Mouse (Mus musculus): ENCODE data around the gene Ubqlnl. TPM values are rescaled to one million over a fixed set of nuclear protein-coding genes. Genes with fewer than 3 reads are reported as not detected.

Gene Ubqlnl
- not detected in 2 replicates for polyA plus RNA-seq (2015; fragmentation: Nextera tagmentation; extraction: Ambion mirVana)

DNA sequence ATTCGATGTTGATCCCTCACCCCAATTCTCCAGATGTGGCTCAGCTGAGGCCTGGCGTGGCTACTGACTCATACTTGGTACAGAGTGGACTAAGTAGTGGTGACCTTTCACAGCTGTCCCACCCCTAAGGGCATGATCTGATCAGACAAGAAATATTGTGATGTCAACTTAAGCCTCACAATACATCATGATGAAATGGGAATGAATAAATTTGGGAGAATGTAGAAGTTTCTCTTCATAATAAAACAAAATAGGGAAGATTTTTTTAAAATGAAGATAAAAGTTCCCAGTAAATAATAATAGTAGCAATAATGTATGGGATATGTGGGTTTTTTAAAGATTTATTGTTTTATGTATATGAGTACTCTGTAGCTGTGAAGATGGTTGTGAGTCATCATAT, at the start of gene Ubqlnl:
Gene Ubqlnl (minus strand): TSS at position 101 of the 400 bp plus-strand sequence.
- H3K27ac ChIP-seq: no peak within 1 kb of the TSS
- no peaks in the 10 kb centered on the region for H3K27me3 ChIP-seq
- H3K4me1 ChIP-seq (replicated peaks): no peaks in the 10 kb centered on the region
- H3K4me2 ChIP-seq (replicated peaks): no peak within 1 kb of the TSS
- H3K9ac ChIP-seq (replicated peaks): no peak within 1 kb of the TSS
- no peaks in the 10 kb centered on the region for H3K36me3 ChIP-seq
- no peak for ATAC-seq
- no peaks in the 10 kb centered on the region for H3K9me3 ChIP-seq
- no peak within 1 kb of the TSS for H3K4me3 ChIP-seq (replicated peaks)
- WGBS: 79% methylated on average over 2 of the region's 2 CpGs

DNA sequence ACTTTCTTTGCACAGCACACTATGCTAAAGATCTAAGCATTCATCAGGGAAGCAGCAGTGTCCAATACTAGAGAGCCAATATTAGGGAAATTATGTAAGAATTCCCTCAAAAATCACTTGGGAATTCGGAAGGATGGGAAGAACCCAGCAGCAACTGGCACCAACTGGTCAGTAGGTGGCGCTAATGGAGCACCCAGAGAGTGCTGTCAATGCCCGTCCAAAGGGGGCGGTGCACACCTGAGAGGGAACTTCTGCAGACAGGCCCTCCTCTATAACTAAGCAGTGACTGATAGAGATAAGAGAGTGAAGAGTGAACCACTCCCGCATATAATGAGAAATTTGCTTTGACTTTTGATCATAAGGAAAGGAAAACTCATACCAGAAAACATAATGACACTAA, 49.5 kb upstream of the Ubqlnl start:
- 9% methylated on average over 5 of the region's 5 CpGs for WGBS
- H3K4me2 ChIP-seq (replicated peaks): no peak overlapping the region
- no peaks in the 10 kb centered on the region for H3K27me3 ChIP-seq
- H3K9ac ChIP-seq (replicated peaks): no peak overlapping the region
- H3K9me3 ChIP-seq: no peaks in the 10 kb centered on the region
- H3K36me3 ChIP-seq: no peaks in the 10 kb centered on the region
- no peak overlapping the region for H3K27ac ChIP-seq
- no peaks in the 10 kb centered on the region for H3K4me1 ChIP-seq (replicated peaks)
- no peak overlapping the region for H3K4me3 ChIP-seq (replicated peaks)
- no peak for ATAC-seq

DNA sequence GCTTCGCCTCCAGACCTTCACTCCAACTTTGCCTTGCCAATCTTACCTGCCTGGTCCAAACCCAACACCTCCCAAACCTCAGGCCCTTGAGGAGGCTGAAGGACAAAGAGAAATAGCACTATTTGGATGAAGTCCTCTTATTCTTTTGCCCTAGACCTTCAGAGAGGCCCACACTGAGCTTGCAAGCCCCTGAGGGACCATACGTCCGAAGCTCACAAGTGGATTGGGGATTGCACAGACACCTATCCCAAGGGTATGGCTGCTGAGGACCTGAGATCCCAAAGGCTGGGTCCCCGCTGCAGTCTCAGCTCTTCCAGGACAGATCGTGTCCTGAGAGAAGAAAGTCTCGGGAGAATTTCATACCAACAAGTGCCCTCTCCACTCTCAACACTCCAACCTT, 45.5 kb upstream of the Ubqlnl start, which contains the start of gene Olfr649:
Gene Olfr649 (minus strand): TSS at position 101 of the 400 bp plus-strand sequence.
- no peak for ATAC-seq
- H3K27ac ChIP-seq: no peak within 1 kb of the TSS
- no peaks in the 10 kb centered on the region for H3K27me3 ChIP-seq
- no peaks in the 10 kb centered on the region for H3K9me3 ChIP-seq
- H3K36me3 ChIP-seq: no peaks in the 10 kb centered on the region
- H3K4me2 ChIP-seq (replicated peaks): no peak within 1 kb of the TSS
- no peaks in the 10 kb centered on the region for H3K4me1 ChIP-seq (replicated peaks)
- H3K9ac ChIP-seq (replicated peaks): no peak within 1 kb of the TSS
- H3K4me3 ChIP-seq (replicated peaks): no peak within 1 kb of the TSS
- WGBS: 87% methylated on average over 6 of the region's 6 CpGs

DNA sequence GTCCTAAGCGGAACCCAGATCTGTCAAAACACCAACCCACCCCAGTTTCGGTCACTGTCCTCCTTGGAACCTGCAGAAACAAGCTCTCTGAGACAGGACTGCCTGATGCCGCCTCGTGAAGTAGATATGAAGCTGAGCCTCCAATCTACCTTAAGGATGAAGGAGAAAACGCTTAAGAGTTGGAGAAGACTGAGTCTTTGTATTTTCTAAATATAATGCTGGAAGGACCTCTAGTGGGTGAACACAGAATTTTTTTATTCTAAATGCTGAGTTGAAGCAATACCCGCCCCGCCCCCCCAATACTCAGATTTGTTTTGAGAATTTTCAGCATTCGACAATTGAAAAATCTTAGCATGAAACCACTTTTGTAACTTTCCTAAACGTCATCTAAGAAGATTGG, 40.9 kb upstream of the Ubqlnl start:
- WGBS: 61% methylated on average over 9 of the region's 9 CpGs
- ATAC-seq: no peak
- H3K27ac ChIP-seq: no peak overlapping the region
- H3K4me1 ChIP-seq (replicated peaks): no peaks in the 10 kb centered on the region
- H3K36me3 ChIP-seq: no peaks in the 10 kb centered on the region
- H3K4me3 ChIP-seq (replicated peaks): no peak overlapping the region
- no peak overlapping the region for H3K4me2 ChIP-seq (replicated peaks)
- no peak overlapping the region for H3K9ac ChIP-seq (replicated peaks)
- H3K27me3 ChIP-seq: no peaks in the 10 kb centered on the region
- no peaks in the 10 kb centered on the region for H3K9me3 ChIP-seq

DNA sequence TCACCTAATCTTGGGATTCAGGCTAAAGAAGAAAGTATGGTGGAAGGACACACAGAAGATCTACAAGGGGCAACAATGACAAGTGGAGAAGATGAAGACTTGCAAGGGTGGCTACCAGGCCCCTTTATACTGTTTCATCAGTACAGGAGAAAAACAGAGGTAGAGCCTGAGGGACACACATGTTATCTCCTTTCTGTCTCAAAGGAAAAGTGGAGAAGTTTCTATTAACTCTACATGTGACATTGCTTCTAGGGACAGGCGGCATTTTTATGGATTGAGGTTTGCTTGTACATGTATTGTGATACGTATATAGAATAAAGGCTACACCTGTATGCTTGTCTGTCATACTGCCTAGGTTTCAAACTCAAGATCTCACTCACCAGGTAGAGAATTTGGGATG, 32.9 kb upstream of the Ubqlnl start, which contains the start of gene Olfr648:
Gene Olfr648 (minus strand): TSS at position 101 of the 400 bp plus-strand sequence.
- Histone ChIP-seq H3K27me3 (no peaks in the 10 kb centered on the region), H3K4me3 (replicated peaks) (no peak within 1 kb of the TSS), H3K27ac (no peak within 1 kb of the TSS), H3K4me2 (replicated peaks) (no peak within 1 kb of the TSS), H3K4me1 (replicated peaks) (no peaks in the 10 kb centered on the region), H3K9me3 (no peaks in the 10 kb centered on the region), H3K9ac (replicated peaks) (no peak within 1 kb of the TSS), H3K36me3 (no peaks in the 10 kb centered on the region)
- WGBS: 96% methylated on average over 2 of the region's 2 CpGs
- ATAC-seq: no peak

DNA sequence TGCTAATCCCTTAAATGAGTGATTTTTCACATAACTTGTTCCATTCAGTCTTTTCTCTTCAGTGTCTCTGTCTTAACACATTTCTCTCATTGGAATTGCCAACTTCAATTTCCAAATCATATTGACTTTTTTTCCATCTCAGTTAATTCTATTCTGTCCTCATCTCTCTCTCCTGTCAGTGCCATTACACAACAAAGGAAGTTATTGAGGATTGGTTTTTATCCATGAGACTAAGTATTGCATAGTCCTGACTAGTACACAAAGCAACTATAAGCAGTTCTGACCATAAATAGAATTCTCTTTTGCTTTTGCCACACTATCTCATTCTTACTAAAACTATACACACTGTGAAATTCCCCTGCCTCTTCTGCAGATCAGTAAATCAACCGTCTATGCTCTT, 28.7 kb upstream of the Ubqlnl start:
- H3K27ac ChIP-seq: no peak overlapping the region
- WGBS: 65% methylated on average over 1 of the region's 1 CpGs
- ATAC-seq: no peak
- no peaks in the 10 kb centered on the region for H3K9me3 ChIP-seq
- H3K4me2 ChIP-seq (replicated peaks): no peak overlapping the region
- no peak overlapping the region for H3K4me3 ChIP-seq (replicated peaks)
- H3K27me3 ChIP-seq: no peaks in the 10 kb centered on the region
- no peaks in the 10 kb centered on the region for H3K36me3 ChIP-seq
- no peak overlapping the region for H3K9ac ChIP-seq (replicated peaks)
- no peaks in the 10 kb centered on the region for H3K4me1 ChIP-seq (replicated peaks)

DNA sequence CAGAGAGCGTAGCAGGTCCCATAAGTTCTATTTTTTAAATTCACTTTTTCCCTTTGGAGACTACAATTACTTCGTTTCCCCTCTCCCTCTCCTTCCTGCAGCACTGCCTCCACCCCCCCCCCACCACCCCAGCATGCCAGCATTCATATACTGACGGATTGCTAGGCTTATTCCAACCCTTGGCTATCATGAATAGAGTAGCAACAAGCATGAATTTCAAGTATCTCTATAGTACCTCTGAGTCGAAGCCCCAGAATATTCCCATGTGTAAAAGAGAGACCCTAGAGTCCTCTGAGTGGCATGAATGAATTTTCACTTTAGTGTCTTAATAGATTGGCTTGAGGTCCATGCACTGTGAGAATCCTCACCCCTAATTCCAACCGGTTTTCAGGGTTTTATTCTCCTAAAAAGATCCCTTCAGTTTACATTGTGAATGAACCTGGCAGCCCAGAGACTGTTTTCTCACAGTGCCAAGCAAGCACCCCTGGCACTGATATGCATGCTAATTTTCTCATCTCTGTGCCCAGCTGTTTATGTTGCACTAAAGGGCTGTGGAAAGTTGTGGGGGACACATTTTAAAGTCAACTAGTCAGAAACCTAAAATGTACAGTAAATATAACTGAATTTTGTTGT, 28.2 kb upstream of the Ubqlnl start:
- ATAC-seq: no peak
- H3K4me2 ChIP-seq (replicated peaks): no peak overlapping the region
- no peaks in the 10 kb centered on the region for H3K36me3 ChIP-seq
- no peak overlapping the region for H3K27ac ChIP-seq
- H3K4me1 ChIP-seq (replicated peaks): no peaks in the 10 kb centered on the region
- 65% methylated on average over 5 of the region's 5 CpGs for WGBS
- no peak overlapping the region for H3K4me3 ChIP-seq (replicated peaks)
- H3K9ac ChIP-seq (replicated peaks): no peak overlapping the region
- no peaks in the 10 kb centered on the region for H3K27me3 ChIP-seq
- H3K9me3 ChIP-seq: no peaks in the 10 kb centered on the region

DNA sequence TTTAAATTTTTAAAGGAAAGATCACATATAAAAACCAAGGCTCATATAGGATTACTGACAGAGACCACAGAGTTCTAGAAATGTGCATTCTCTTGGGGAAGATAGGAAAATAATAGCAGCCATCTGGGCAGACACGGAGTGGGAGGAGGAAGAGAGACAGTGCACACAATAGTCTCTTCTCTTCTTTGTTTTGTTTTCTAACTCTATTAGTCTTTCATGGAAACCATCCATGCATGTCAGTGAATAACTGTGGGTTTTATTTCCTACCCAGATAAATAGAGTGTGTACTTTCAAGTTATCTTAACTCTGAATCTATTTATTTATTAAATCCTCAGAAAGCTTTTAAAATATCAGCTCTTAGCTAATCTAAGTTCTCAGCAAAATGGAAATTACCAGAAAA, 24.7 kb upstream of the Ubqlnl start:
- H3K27ac ChIP-seq: no peak overlapping the region
- 12% methylated on average over 1 of the region's 1 CpGs for WGBS
- H3K4me1 ChIP-seq (replicated peaks): no peaks in the 10 kb centered on the region
- no peak for ATAC-seq
- H3K4me2 ChIP-seq (replicated peaks): no peak overlapping the region
- no peaks in the 10 kb centered on the region for H3K36me3 ChIP-seq
- no peak overlapping the region for H3K4me3 ChIP-seq (replicated peaks)
- H3K9me3 ChIP-seq: no peaks in the 10 kb centered on the region
- no peak overlapping the region for H3K9ac ChIP-seq (replicated peaks)
- H3K27me3 ChIP-seq: no peaks in the 10 kb centered on the region

DNA sequence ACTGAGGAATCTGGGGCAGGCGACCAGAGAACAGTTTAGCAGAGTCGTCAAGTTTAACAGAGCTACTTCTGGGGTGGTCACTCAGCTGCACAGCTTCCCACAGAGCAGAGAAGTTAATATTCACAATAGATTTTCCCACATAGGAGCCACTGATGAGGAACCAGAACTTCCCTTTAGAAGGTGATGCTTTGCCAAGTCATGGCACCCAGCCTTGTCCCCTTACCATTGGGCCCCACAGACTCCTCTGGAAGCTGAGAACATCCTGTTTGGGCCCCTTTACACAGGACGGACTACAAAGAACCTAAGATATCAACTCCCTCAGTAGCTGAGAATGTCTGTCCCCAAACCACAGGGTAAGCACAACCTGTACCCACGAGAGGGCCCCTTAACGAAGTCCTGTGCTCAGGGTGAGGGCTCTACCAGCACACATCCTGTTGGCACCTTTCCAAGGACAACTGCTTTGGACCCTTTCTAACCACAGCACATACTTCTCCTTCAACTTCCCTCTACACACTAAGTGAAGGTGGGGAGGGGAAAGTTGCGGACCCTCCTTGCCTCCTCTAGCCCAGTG, 19.4 kb upstream of the Ubqlnl start:
- Histone ChIP-seq H3K27ac (no peak overlapping the region), H3K36me3 (no peaks in the 10 kb centered on the region)
- no peak for ATAC-seq

DNA sequence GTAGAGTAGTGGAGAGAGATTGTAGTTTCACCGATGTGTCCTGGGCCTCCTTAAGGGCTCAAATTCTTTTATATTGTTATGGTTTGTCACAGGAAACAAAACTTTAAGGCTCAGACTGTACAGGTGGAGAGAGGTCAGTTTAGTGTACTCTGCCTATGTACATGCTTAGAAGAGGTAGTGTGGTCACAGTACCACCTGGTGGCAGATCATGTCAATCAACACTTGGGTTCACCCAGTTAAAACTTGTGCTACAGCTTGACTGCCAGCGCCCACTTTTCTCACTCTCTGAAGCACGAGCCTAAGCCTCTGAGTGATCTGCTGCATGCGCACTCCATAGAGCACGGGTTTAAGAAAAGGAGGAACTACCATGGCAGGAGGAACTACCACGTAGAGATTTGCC, 16.7 kb upstream of the Ubqlnl start:
- Histone ChIP-seq H3K4me1 (replicated peaks) (no peaks in the 10 kb centered on the region), H3K36me3 (no peaks in the 10 kb centered on the region), H3K9me3 (no peaks in the 10 kb centered on the region), H3K4me3 (replicated peaks) (no peak overlapping the region), H3K27me3 (no peaks in the 10 kb centered on the region), H3K9ac (replicated peaks) (no peak overlapping the region), H3K27ac (no peak overlapping the region), H3K4me2 (replicated peaks) (no peak overlapping the region)
- no peak for ATAC-seq
- 89% methylated on average over 6 of the region's 6 CpGs for WGBS

More for the DNA sequence above, 19.4 kb upstream of the Ubqlnl start:
- Histone ChIP-seq H3K9me3 (no peaks in the 10 kb centered on the region), H3K4me3 (replicated peaks) (no peak overlapping the region), H3K4me1 (replicated peaks) (no peaks in the 10 kb centered on the region), H3K4me2 (replicated peaks) (no peak overlapping the region), H3K9ac (replicated peaks) (no peak overlapping the region), H3K27me3 (no peaks in the 10 kb centered on the region)
- WGBS: 86% methylated on average over 6 of the region's 6 CpGs

DNA sequence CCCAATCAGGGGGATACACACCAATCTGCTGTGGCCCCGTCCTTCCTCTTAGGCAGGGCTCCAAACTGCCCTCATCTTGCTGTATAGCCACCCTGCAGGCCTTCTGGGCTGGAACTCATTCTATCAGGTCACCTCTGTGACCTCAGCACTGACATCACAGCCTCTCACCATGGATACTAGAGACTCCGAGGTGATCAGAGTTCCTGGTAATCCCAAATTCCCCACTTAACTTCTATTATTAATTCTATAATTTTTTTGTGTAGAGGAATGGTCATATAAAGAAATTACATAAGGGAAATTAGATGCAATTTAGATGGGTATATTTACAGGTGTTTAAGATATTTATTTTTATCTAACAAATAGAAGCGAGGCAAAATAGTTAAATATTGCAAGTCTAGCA, 7.2 kb downstream of the Ubqlnl start, which contains the start of gene Ubqln3:
Gene Ubqln3 (minus strand): TSS at position 101 of the 400 bp plus-strand sequence.
- no peaks in the 10 kb centered on the region for H3K36me3 ChIP-seq
- no peak for ATAC-seq
- H3K9me3 ChIP-seq: no peaks in the 10 kb centered on the region
- WGBS: 71% methylated on average over 3 of the region's 3 CpGs
- H3K4me2 ChIP-seq (replicated peaks): no peak within 1 kb of the TSS
- H3K4me3 ChIP-seq (replicated peaks): no peak within 1 kb of the TSS
- no peaks in the 10 kb centered on the region for H3K27me3 ChIP-seq
- H3K27ac ChIP-seq: no peak within 1 kb of the TSS
- no peaks in the 10 kb centered on the region for H3K4me1 ChIP-seq (replicated peaks)
- H3K9ac ChIP-seq (replicated peaks): no peak within 1 kb of the TSS

DNA sequence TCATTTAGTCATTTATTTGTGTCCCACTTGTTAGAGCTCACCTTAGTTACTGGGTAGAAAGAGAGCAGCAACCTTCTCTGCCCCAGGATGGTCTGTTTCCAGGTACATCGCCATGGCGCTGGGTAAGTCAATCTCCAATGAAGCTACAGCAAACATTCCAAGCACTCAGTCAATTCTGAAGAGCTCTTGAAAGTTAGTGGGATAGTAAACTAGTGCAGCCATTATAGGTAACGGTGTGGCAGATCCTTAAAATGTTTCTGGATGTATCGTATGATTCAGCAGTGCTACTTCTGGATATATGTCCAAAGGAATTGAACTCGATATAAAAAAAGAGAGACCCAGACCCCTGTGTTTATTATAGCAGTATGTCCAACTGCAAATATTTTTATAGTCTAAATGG, 13.1 kb downstream of the Ubqlnl start, which contains the start of gene Olfr643:
Gene Olfr643 (minus strand): TSS at position 101 of the 400 bp plus-strand sequence.
- Histone ChIP-seq H3K36me3 (no peaks in the 10 kb centered on the region), H3K4me1 (replicated peaks) (no peaks in the 10 kb centered on the region), H3K27me3 (no peaks in the 10 kb centered on the region), H3K4me2 (replicated peaks) (no peak within 1 kb of the TSS), H3K9ac (replicated peaks) (no peak within 1 kb of the TSS), H3K27ac (no peak within 1 kb of the TSS), H3K4me3 (replicated peaks) (no peak within 1 kb of the TSS), H3K9me3 (no peaks in the 10 kb centered on the region)
- no peak for ATAC-seq
- WGBS: 92% methylated on average over 5 of the region's 5 CpGs
